Mouse (Mus musculus): ENCODE measurements around the gene Vsig8.

GRCm38 (mm10) chr1:172532551-172532950 is 23.2 kb upstream of the Vsig8 start:
- TF ChIP-seq POLR2A (IDR thresholded peaks at IDR 0.05; ENCODE audit: extremely low read depth, insufficient read depth, low read length) (no peak), CTCF (IDR thresholded peaks at IDR 0.05; ENCODE audit: extremely low read depth, insufficient read depth, low read length) (no peak)

All from cortical plate, adult 2 months (tissue).